Mouse (Mus musculus) midbrain, postnatal 0 days (tissue): Measurements from ENCODE around the gene Hipk2. TPM values are rescaled to one million over a fixed set of nuclear protein-coding genes. Genes with fewer than 3 reads are reported as not detected.

Experiments used
- ATAC-seq: fragments of 200-750 bp; cut with Nextera tagmentation; 2 replicates; pipeline ENCODE4 v1.8.0; 2017; ENCODE audit warnings: moderate number of reproducible peaks, mild to moderate bottlenecking, moderate TSS enrichment, moderate library complexity; ENCODE audit not compliant: low FRiP score
- DNase-seq: peaks from one replicate; pipeline ENCODE4 v3.0.0-alpha.2; 2015; ENCODE audit warnings: low spot score
- H3K27ac ChIP-seq: fragments of 300-500 bp; sonication (generic); 2 replicates; pipeline ENCODE4 v1.5.1; 2014; ENCODE audit warnings: low read depth, mild to moderate bottlenecking, low read length, mixed read lengths
- H3K27me3 ChIP-seq: fragments of 300-500 bp; sonication (generic); 2 replicates; pipeline ENCODE4 v1.6.1; 2014; ENCODE audit warnings: low read length, control low read depth, mixed read lengths; ENCODE audit not compliant: insufficient read depth
- H3K36me3 ChIP-seq: fragments of 300-500 bp; sonication (generic); 2 replicates; pipeline ENCODE4 v1.6.1; 2014; ENCODE audit warnings: low read length, control low read depth, mixed read lengths; ENCODE audit not compliant: insufficient read depth
- H3K4me1 ChIP-seq: fragments of 300-500 bp; sonication (generic); 2 replicates; pipeline ENCODE4 v1.6.1; 2014; ENCODE audit warnings: mild to moderate bottlenecking, control low read depth, antibody characterized with exemption, low read length, mixed read lengths; ENCODE audit not compliant: insufficient read depth
- H3K4me2 ChIP-seq: fragments of 300-500 bp; sonication (generic); 2 replicates; pipeline ENCODE4 v1.6.1; 2014; ENCODE audit warnings: low read depth, mild to moderate bottlenecking, low read length, mixed read lengths; ENCODE audit not compliant: poor library complexity, severe bottlenecking
- H3K4me3 ChIP-seq: fragments of 300-500 bp; sonication (generic); 2 replicates; pipeline ENCODE4 v1.5.1; 2014; ENCODE audit warnings: low read depth, mild to moderate bottlenecking, low read length, moderate library complexity
- H3K9ac ChIP-seq: fragments of 300-500 bp; sonication (generic); replicated peaks from 2 replicates; pipeline ENCODE4 v1.6.1; 2014; ENCODE audit warnings: mild to moderate bottlenecking, low read length, moderate library complexity, mixed read lengths; ENCODE audit not compliant: poor library complexity, severe bottlenecking
- H3K9me3 ChIP-seq: fragments of 300-500 bp; sonication (generic); 2 replicates; pipeline ENCODE4 v1.6.1; 2016; ENCODE audit warnings: low read length, control low read depth
- CTCF ChIP-seq: IDR thresholded peaks from 2 replicates; pipeline ENCODE4 v1.5.1; 2016; ENCODE audit warnings: antibody characterized with exemption, mild to moderate bottlenecking
- WGBS: fragments of 180-500 bp; shearing (Covaris S2); extraction: QIAGEN DNeasy Blood & Tissue Kit; methylation state at CpG from one replicate; pipeline ENCODE4 v1.1.7; 2014; 5-methylcytosine and 5-hydroxymethylcytosine counted together
- polyA plus RNA-seq: library from polyadenylated mRNA; unstranded; fragments of >200 nt; fragmentation: Nextera tagmentation; extraction: Ambion mirVana; gene quantifications from 2 replicates; pipeline ENCODE4 v1.2.1, GENCODE M21; 2015
- total RNA-seq: library from RNA; depleted of rRNA; stranded (reverse); fragments of >200 nt; gene quantifications from 2 replicates; pipeline ENCODE4 v1.2.3, GENCODE M21; 2014

The Hipk2 gene
- total and polyA plus RNA-seq, 2 experiments from 2014 or later, result 24.3 to 71.0 TPM

GRCm38 (mm10) chr6:38910828-38911559, 35.0 kb upstream of the Hipk2 start:
- Histone ChIP-seq H3K4me2 (no peak overlapping the region), H3K36me3 (no peaks in the 10 kb centered on the region), H3K9ac (no peak overlapping the region), H3K4me3 (no peak overlapping the region), H3K4me1 (0 out of 2 replicates have a peak, but pooled peaks cover 3% of the 10 kb centered on the region), H3K9me3 (no peaks in the 10 kb centered on the region), H3K27ac (no peak overlapping the region), H3K27me3 (no peaks in the 10 kb centered on the region)
- DNase-seq, result peak; percentile 28
- 73% methylated on average over 3 of the region's 3 CpGs for WGBS
- ATAC-seq, result no peak
- TF ChIP-seq CTCF, result peak; percentile 66

GRCm38 (mm10) chr6:38908401-38908800, 32.4 kb upstream of the Hipk2 start:
- no peaks in the 10 kb centered on the region for H3K4me1 ChIP-seq
- no peaks in the 10 kb centered on the region for H3K27me3 ChIP-seq
- H3K9me3 ChIP-seq, result no peaks in the 10 kb centered on the region
- H3K4me2 ChIP-seq, result no peak overlapping the region
- ATAC-seq, result no peak
- no peak overlapping the region for H3K9ac ChIP-seq
- no peak for TF ChIP-seq CTCF
- 82% methylated on average over 6 of the region's 6 CpGs for WGBS
- H3K36me3 ChIP-seq, result no peaks in the 10 kb centered on the region
- no peak overlapping the region for H3K4me3 ChIP-seq
- no peak for DNase-seq
- H3K27ac ChIP-seq, result no peak overlapping the region

GRCm38 (mm10) chr6:38906005-38906404, 30.0 kb upstream of the Hipk2 start:
- ATAC-seq, result no peak
- no peaks in the 10 kb centered on the region for H3K36me3 ChIP-seq
- H3K4me2 ChIP-seq, result no peak overlapping the region

GRCm38 (mm10) chr6:38902820-38903439, 27.0 kb upstream of the Hipk2 start:
- Histone ChIP-seq H3K27ac (no peak overlapping the region), H3K27me3 (no peaks in the 10 kb centered on the region), H3K4me1 (no peaks in the 10 kb centered on the region), H3K4me3 (no peak overlapping the region), H3K9me3 (no peaks in the 10 kb centered on the region), H3K9ac (no peak overlapping the region), H3K36me3 (no peaks in the 10 kb centered on the region), H3K4me2 (no peak overlapping the region)
- ATAC-seq, result no peak
- no peak for TF ChIP-seq CTCF
- no peak for DNase-seq
- 94% methylated on average over 10 of the region's 10 CpGs for WGBS

More at GRCm38 (mm10) chr6:38906005-38906404, 30.0 kb upstream of the Hipk2 start:
- no peak overlapping the region for H3K27ac ChIP-seq
- TF ChIP-seq CTCF, result no peak
- DNase-seq, result no peak
- no peak overlapping the region for H3K9ac ChIP-seq
- H3K9me3 ChIP-seq, result no peaks in the 10 kb centered on the region
- 51% methylated on average over 6 of the region's 6 CpGs for WGBS
- no peaks in the 10 kb centered on the region for H3K4me1 ChIP-seq
- H3K27me3 ChIP-seq, result no peaks in the 10 kb centered on the region
- no peak overlapping the region for H3K4me3 ChIP-seq

GRCm38 (mm10) chr6:38901636-38902035, 25.7 kb upstream of the Hipk2 start:
- DNase-seq, result no peak
- WGBS, result 90% methylated on average over 3 of the region's 3 CpGs
- no peak for TF ChIP-seq CTCF

GRCm38 (mm10) chr6:38901152-38901551, 25.2 kb upstream of the Hipk2 start:
- 87% methylated on average over 4 of the region's 4 CpGs for WGBS
- DNase-seq (no peak), ATAC-seq (no peak)
- Histone ChIP-seq H3K9me3 (no peaks in the 10 kb centered on the region), H3K4me2 (no peak overlapping the region), H3K27me3 (no peaks in the 10 kb centered on the region), H3K36me3 (no peaks in the 10 kb centered on the region), H3K9ac (no peak overlapping the region), H3K4me1 (no peaks in the 10 kb centered on the region), H3K27ac (no peak overlapping the region), H3K4me3 (no peak overlapping the region)
- TF ChIP-seq CTCF, result no peak

More at GRCm38 (mm10) chr6:38901636-38902035, 25.7 kb upstream of the Hipk2 start:
- Histone ChIP-seq H3K36me3 (no peaks in the 10 kb centered on the region), H3K4me1 (no peaks in the 10 kb centered on the region), H3K27me3 (no peaks in the 10 kb centered on the region), H3K4me2 (no peak overlapping the region), H3K9me3 (no peaks in the 10 kb centered on the region), H3K4me3 (no peak overlapping the region), H3K27ac (no peak overlapping the region), H3K9ac (no peak overlapping the region)
- no peak for ATAC-seq
